8 mouse cellular contexts compared by ENCODE assay signal in genomic region chr10:121206002-121206742, GRCm38 (mm10).
DNase-seq lines count a peak whose midpoint lies in the region; ATAC-seq and TF ChIP-seq lines count a peak whose summit lies in the region.

No protein-coding gene starts in this region.

- WGBS in heart, embryonic 12.5 days, result 49% methylated on average over 15 of the region's 15 CpGs
- 13% methylated on average over 15 of the region's 15 CpGs for WGBS in kidney, embryonic 16.5 days
- whole genome bisulfite sequencing in limb, embryonic 10.5 days, result 43% methylated on average over 15 of the region's 15 CpGs
- WGBS in midbrain, postnatal 0 days, result 7% methylated on average over 15 of the region's 15 CpGs

- H3K36me3 ChIP-seq in heart, embryonic 12.5 days, result no peaks in the 10 kb centered on the region
- H3K36me3 ChIP-seq in kidney, embryonic 16.5 days (ENCODE audit: insufficient read depth, low read length), result no peaks in the 10 kb centered on the region
- no peaks in the 10 kb centered on the region for H3K36me3 ChIP-seq in limb, embryonic 10.5 days
- no peaks in the 10 kb centered on the region for H3K36me3 ChIP-seq in midbrain, postnatal 0 days (ENCODE audit: insufficient read depth, low read length)

- 0 out of 2 replicates have a peak overlapping the region, but pooled peaks have one; percentile 32 for H3K27ac ChIP-seq in heart, embryonic 12.5 days (ENCODE audit: poor library complexity, severe bottlenecking)
- H3K27ac ChIP-seq in kidney, embryonic 16.5 days (ENCODE audit: low read length), result peak overlapping the region; percentile 37
- H3K27ac ChIP-seq in limb, embryonic 10.5 days, result peak overlapping the region; percentile 68
- H3K27ac ChIP-seq in midbrain, postnatal 0 days (ENCODE audit: low read depth, low read length), result peak overlapping the region; percentile 59; the same call in 1 of the 2 replicates

- H3K9me3 ChIP-seq in heart, embryonic 12.5 days (replicated peaks), result no peaks in the 10 kb centered on the region
- no peaks in the 10 kb centered on the region for H3K9me3 ChIP-seq in kidney, embryonic 16.5 days (ENCODE audit: low read length)
- H3K9me3 ChIP-seq in limb, embryonic 10.5 days (replicated peaks), result no peaks in the 10 kb centered on the region
- no peaks in the 10 kb centered on the region for H3K9me3 ChIP-seq in midbrain, postnatal 0 days (ENCODE audit: low read length)

- peaks cover 8% of the 10 kb centered on the region for H3K4me1 ChIP-seq in heart, embryonic 12.5 days (replicated peaks)
- peaks cover 10% of the 10 kb centered on the region for H3K4me1 ChIP-seq in kidney, embryonic 16.5 days (ENCODE audit: insufficient read depth, low read length)
- H3K4me1 ChIP-seq in limb, embryonic 10.5 days, result peaks cover 9% of the 10 kb centered on the region
- H3K4me1 ChIP-seq in midbrain, postnatal 0 days (ENCODE audit: insufficient read depth, low read length), result peaks cover 8% of the 10 kb centered on the region; the same call in 1 of the 2 replicates

- TF ChIP-seq CTCF in midbrain, postnatal 0 days (IDR thresholded peaks at IDR 0.05), result peak; percentile 26; the same call in 1 of the 2 replicates

- no peak overlapping the region for H3K4me2 ChIP-seq in heart, embryonic 12.5 days
- H3K4me2 ChIP-seq in kidney, embryonic 16.5 days (replicated peaks; ENCODE audit: low read depth, low read length), result no peak overlapping the region
- H3K4me2 ChIP-seq in midbrain, postnatal 0 days (ENCODE audit: low read depth, low read length, poor library complexity, severe bottlenecking), result peak overlapping the region; percentile 16; the same call in 1 of the 2 replicates

- no peak overlapping the region for H3K9ac ChIP-seq in heart, embryonic 12.5 days
- H3K9ac ChIP-seq in kidney, embryonic 16.5 days (replicated peaks; ENCODE audit: low read length), result no peak overlapping the region
- H3K9ac ChIP-seq in midbrain, postnatal 0 days (replicated peaks; ENCODE audit: low read length, poor library complexity, severe bottlenecking), result no peak overlapping the region

- ATAC-seq in heart, embryonic 12.5 days (ENCODE audit: insufficient number of reproducible peaks, low FRiP score), result peak; percentile 33; the same call in 1 of the 2 replicates
- ATAC-seq in kidney, embryonic 16.5 days (ENCODE audit: low FRiP score, low TSS enrichment), result peak; percentile 84
- peak; percentile 91 for ATAC-seq in midbrain, postnatal 0 days (ENCODE audit: low FRiP score)
- no peak for ATAC-seq in monocyte, adult 5-6 weeks (replicated peaks; ENCODE audit: insufficient number of reproducible peaks, low FRiP score, low TSS enrichment, poor library complexity, severe bottlenecking)
- no peak for ATAC-seq in megakaryocyte, adult 5-6 weeks (ENCODE audit: poor library complexity, severe bottlenecking)

- DNase-seq in cerebellum, adult 11-12 months, result peak; percentile 5
- DNase-seq in embryo, embryonic 9.5 days (ENCODE audit: extremely low spot score), result peak; percentile 52
- no peak for DNase-seq in limb, embryonic 10.5 days (ENCODE audit: low spot score)
- peak; percentile 95 for DNase-seq in midbrain, postnatal 0 days (ENCODE audit: low spot score)

- H3K27me3 ChIP-seq in heart, embryonic 12.5 days (replicated peaks), result no peaks in the 10 kb centered on the region
- no peaks in the 10 kb centered on the region for H3K27me3 ChIP-seq in kidney, embryonic 16.5 days (ENCODE audit: insufficient read depth, low read length)
- H3K27me3 ChIP-seq in limb, embryonic 10.5 days (ENCODE audit: low read depth, poor library complexity, severe bottlenecking), result no peaks in the 10 kb centered on the region
- no peaks in the 10 kb centered on the region; the same call in 1 of the 2 replicates for H3K27me3 ChIP-seq in midbrain, postnatal 0 days (ENCODE audit: insufficient read depth, low read length)

- H3K4me3 ChIP-seq in heart, embryonic 12.5 days, result no peak overlapping the region
- H3K4me3 ChIP-seq in kidney, embryonic 16.5 days (ENCODE audit: low read length), result no peak overlapping the region
- no peak overlapping the region for H3K4me3 ChIP-seq in limb, embryonic 10.5 days
- H3K4me3 ChIP-seq in midbrain, postnatal 0 days (ENCODE audit: low read depth, low read length), result no peak overlapping the region

Comparison
In these comparisons a context has a peak if more than half of its experiments do, and no peak if none do; other contexts are left out.
1. ATAC-seq: peak in heart, embryonic 12.5 days (single experiment), kidney, embryonic 16.5 days (single experiment) and midbrain, postnatal 0 days (single experiment); none in monocyte, adult 5-6 weeks (single experiment) and megakaryocyte, adult 5-6 weeks (single experiment).
2. Peak in every context shown above with its lines, with median percentiles within 50 percentile points of each other: H3K27ac ChIP-seq.